Mouse (Mus musculus) ovary, postnatal 36 days (tissue): ENCODE measurements around the gene Prl7a2.

Experiments
- DNase-seq: peaks from one replicate; pipeline ENCODE4 v3.0.0; 2022; ENCODE audit warnings: low spot score, mixed read lengths

The Prl7a2 gene

GRCm38 (mm10) chr13:27667936-27668335, at the start of gene Prl7a2:
Gene Prl7a2 (minus strand): TSS chr13:27668036.
- no peak for DNase-seq

DNA sequence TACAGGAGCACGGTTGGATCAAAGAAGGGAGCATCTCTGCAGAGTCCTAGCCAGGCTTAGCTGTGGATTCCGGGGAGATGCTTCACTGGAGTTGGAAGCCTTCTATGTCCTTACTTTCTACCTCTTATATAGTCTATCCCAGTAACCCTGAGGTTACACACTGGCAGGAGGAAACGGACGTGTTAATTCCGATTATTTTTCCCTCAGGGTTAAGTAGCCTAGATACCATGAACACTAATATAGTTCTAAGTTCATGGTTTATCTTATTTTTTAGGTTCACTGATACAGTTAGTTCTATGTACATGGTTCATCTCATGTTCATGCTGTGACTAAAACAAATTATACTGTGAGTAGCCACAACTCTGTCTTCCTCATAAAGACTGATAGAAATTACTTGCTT, 48.8 kb upstream of the Prl7a2 start, which contains the start of gene Prl7d1:
Gene Prl7d1 (minus strand): TSS at position 101 of the 400 bp plus-strand sequence.
- DNase-seq = no peak

DNA sequence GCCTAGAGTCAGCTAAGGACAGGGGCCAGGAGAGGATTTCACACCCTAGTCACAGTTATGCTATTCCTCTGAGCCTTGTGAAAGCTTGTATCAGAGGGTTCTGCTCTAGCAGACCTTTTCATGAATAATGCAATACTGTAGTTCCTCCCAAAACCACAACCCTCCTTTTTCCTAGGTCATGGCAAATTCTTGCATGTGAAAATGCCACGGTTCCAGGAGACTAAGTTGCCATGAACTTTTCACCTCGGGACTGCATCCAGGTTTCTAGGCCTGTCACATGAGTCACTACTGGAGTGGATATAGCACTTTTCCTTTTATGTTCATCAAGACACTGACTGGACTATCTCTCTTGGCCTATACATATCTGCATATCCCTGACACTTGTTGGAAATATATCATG, 38.7 kb upstream of the Prl7a2 start:
- no peak for DNase-seq

GRCm38 (mm10) chr13:27660747-27661146, 7.1 kb downstream of the Prl7a2 start:
- DNase-seq = no peak

- DNase-seq = no peak
Observed at GRCm38 (mm10) chr13:27642393-27642792, 25.4 kb downstream of the Prl7a2 start, which contains the start of gene Prl7a1. Gene Prl7a1 (minus strand): TSS chr13:27642493.

DNA sequence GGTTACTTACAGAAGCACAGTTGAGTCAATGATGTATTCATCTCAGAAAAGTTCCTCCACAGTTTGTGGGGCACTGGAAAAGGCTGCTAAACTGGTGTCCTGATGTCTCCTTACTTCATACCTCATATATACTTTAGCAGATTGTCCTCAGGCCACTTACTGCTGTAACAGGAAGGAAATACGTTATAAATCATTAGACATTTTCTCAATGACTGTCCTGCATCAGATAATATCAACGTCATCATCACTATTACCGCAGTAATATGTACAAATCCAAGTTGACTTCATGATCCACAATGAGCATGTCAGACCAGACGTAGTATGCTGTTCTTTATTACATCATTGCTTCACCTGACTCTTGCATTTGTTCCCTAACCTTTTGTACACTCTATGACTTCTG, 57.4 kb downstream of the Prl7a2 start, which contains the start of gene Prl7b1:
Gene Prl7b1 (minus strand): TSS at position 101 of the 400 bp plus-strand sequence.
- DNase-seq = no peak
